Comparison of ENCODE assay signal across 28 mouse cellular contexts in the genomic region with DNA sequence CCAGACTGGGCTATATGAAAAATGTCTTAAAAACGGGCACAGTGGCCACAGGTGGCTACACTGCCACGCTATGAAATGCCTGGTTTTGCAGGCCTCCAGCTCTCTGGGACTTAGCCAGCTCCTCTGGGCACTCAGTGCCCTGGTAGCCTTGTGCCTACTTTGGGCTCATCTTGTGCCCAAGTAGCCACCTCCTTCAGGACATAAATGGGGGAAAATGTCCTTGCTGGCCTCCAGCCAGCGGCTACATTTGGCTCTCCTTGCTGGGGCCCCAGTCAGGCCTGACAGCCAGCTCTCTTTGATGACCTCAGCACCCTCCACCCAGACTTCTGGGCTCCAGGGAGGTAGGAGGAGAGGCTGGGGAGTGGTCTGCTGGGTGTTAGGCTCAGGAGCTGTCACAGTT. TPM values are rescaled to one million over a fixed set of nuclear protein-coding genes. Genes with fewer than 3 reads are reported as not detected.
DNase-seq lines count a peak whose midpoint lies in the region; ATAC-seq lines count a peak whose summit lies in the region.
"Had no signal": no experiment of that assay in that cellular context is flagged by ENCODE, and none has a peak within 500 bp of the region (broad histone marks: within the 10 kb centered on the region; RNA-seq: fewer than 3 reads in every experiment).

No protein-coding gene starts in this region.

- H3K4me3 ChIP-seq in heart, embryonic 13.5 days: no peak overlapping the region
- H3K4me3 ChIP-seq: embryonic facial prominence, embryonic 12.5 days; hindbrain, embryonic 12.5 days; limb, embryonic 12.5 days; liver, embryonic 15.5 days; midbrain, embryonic 10.5 days; myocyte; neural tube, embryonic 12.5 days had no signal

- no peaks in the 10 kb centered on the region for H3K36me3 ChIP-seq in heart, embryonic 13.5 days
- H3K36me3 ChIP-seq: embryonic facial prominence, embryonic 12.5 days; hindbrain, embryonic 12.5 days; limb, embryonic 12.5 days; liver, embryonic 15.5 days; midbrain, embryonic 10.5 days; neural tube, embryonic 12.5 days had no signal

- H3K9ac ChIP-seq in heart, embryonic 13.5 days: peak overlapping the region; percentile 41; the same call in 1 of the 2 replicates
- H3K9ac ChIP-seq: embryonic facial prominence, embryonic 12.5 days; hindbrain, embryonic 12.5 days; limb, embryonic 12.5 days; liver, embryonic 15.5 days; lung, embryonic 14.5 days; neural tube, embryonic 12.5 days had no signal

- ATAC-seq in heart, embryonic 13.5 days (ENCODE audit: extremely low read depth, insufficient number of reproducible peaks, low FRiP score, low TSS enrichment): no peak
- ATAC-seq: hindbrain, postnatal 0 days; intestine, embryonic 16.5 days had no signal

- peaks cover 34% of the 10 kb centered on the region for H3K4me1 ChIP-seq in heart, embryonic 13.5 days

- no peaks in the 10 kb centered on the region for H3K9me3 ChIP-seq in heart, embryonic 13.5 days
- H3K9me3 ChIP-seq: embryonic facial prominence, embryonic 12.5 days; hindbrain, embryonic 12.5 days; limb, embryonic 12.5 days; liver, embryonic 15.5 days; midbrain, embryonic 10.5 days; neural tube, embryonic 12.5 days had no signal

- H3K4me2 ChIP-seq in heart, embryonic 13.5 days: no peak overlapping the region
- H3K4me2 ChIP-seq: embryonic facial prominence, embryonic 12.5 days; heart, embryonic 11.5 days; hindbrain, embryonic 12.5 days; limb, embryonic 12.5 days; liver, embryonic 15.5 days; lung, embryonic 14.5 days; neural tube, embryonic 12.5 days had no signal

- no peaks in the 10 kb centered on the region for H3K27me3 ChIP-seq in heart, embryonic 13.5 days (replicated peaks)
- H3K27me3 ChIP-seq: embryonic facial prominence, embryonic 12.5 days; hindbrain, embryonic 12.5 days; limb, embryonic 12.5 days; neural tube, embryonic 12.5 days had no signal

- peak; percentile 60 for DNase-seq in adrenal gland, postnatal 10 days
- no peak for DNase-seq in adrenal gland, adult 8-10 months
- no peak for DNase-seq in heart, adult 9 months (ENCODE audit: low spot score in 2 of 2)
- DNase-seq in MN1 (ENCODE audit: low spot score): peak; percentile 49
- peak; percentile 25 for DNase-seq in adrenal gland, postnatal 25 days
- no peak for DNase-seq in layer of hippocampus, postnatal 36 days
- DNase-seq: cerebellum, adult 11 months; cerebellum, adult 9-11 months; embryo, embryonic 11 days; gastrocnemius, postnatal 10 days; heart, postnatal 36 days; kidney, adult 9 months; kidney, postnatal 14 days; layer of hippocampus, adult 9-11 months; lung, embryonic 14.5 days; lung, postnatal 14 days; right cerebral cortex, adult 18-20 months had no signal

- 66% methylated on average over 3 of the region's 3 CpGs for WGBS in heart, embryonic 13.5 days

- H3K27ac ChIP-seq in heart, embryonic 13.5 days (replicated peaks): peak overlapping the region; percentile 37
- H3K27ac ChIP-seq: embryonic facial prominence, embryonic 12.5 days; hindbrain, embryonic 12.5 days; hindbrain, postnatal 0 days; limb, embryonic 12.5 days; liver, embryonic 15.5 days; midbrain, embryonic 10.5 days; neural tube, embryonic 12.5 days had no signal

RNA-seq across cellular contexts. Expression of gene Pard6b, which starts 49.2 kb away (rescaled TPM):
- total RNA-seq in adrenal gland, postnatal 10 days (2021): 1 to 10 TPM; 2.1 to 2.3 TPM
- 1 to 10 TPM; 1.9 to 2.8 (median 2.3) TPM for total RNA-seq in adrenal gland, adult 8-10 months (2022)
- polyA plus RNA-seq in heart, embryonic 13.5 days (2015; fragmentation: Nextera tagmentation; extraction: Ambion mirVana): 7.3 and 7.8 TPM in 2 replicates
- total RNA-seq in adrenal gland, postnatal 25 days (2021): 1.6 and 2.3 TPM in 2 replicates
- total RNA-seq in layer of hippocampus, postnatal 36 days (2021): 1 to 10 TPM; 4.1 to 4.3 TPM

Comparison
In these comparisons a context has a peak if more than half of its experiments do, and no peak if none do; other contexts are left out.
1. DNase-seq: peak in adrenal gland, postnatal 10 days (single experiment), MN1 (single experiment) and adrenal gland, postnatal 25 days (single experiment); none in adrenal gland, adult 8-10 months (single experiment), heart, adult 9 months (0 of 2) and layer of hippocampus, postnatal 36 days (0 of 2).